In genomic region chr11:103171703-103172391, GRCm38 (mm10) we compare ENCODE assay signal across 8 mouse cellular contexts. TPM values are rescaled to one million over a fixed set of nuclear protein-coding genes. Genes with fewer than 3 reads are reported as not detected.
A peak's percentile ranks its signal among the peaks of the same experiment; 100 is the strongest.
DNase-seq lines count a peak whose midpoint lies in the region; ATAC-seq lines count a peak whose summit lies in the region.

No protein-coding gene starts in this region.

- peaks cover 19% of the 10 kb centered on the region for H3K4me1 ChIP-seq in kidney, embryonic 14.5 days (ENCODE audit: control insufficient read depth, insufficient read depth, low read length)

- no peaks in the 10 kb centered on the region for H3K9me3 ChIP-seq in kidney, embryonic 14.5 days (ENCODE audit: control insufficient read depth, low read length)

- 22% methylated on average over 9 of the region's 9 CpGs for WGBS in kidney, embryonic 14.5 days

- H3K27ac ChIP-seq in kidney, embryonic 14.5 days (ENCODE audit: low read depth, low read length): no peak overlapping the region

- DNase-seq in CD4-positive, CD25-positive, alpha-beta regulatory T cell, adult 2 months (ENCODE audit: low read depth, low spot score): peak; percentile 26
- peak; percentile 65 for DNase-seq in thymus, postnatal 14 days
- no peak for DNase-seq in thymus, postnatal 0 days (ENCODE audit: low spot score)
- DNase-seq in testis, postnatal 10 days (ENCODE audit: low spot score): no peak
- DNase-seq in layer of hippocampus, adult 8-10 months (ENCODE audit: low spot score in 2 of 2): no peak

- H3K4me3 ChIP-seq in kidney, embryonic 14.5 days (ENCODE audit: low read length): peak overlapping the region; percentile 63

- H3K36me3 ChIP-seq in kidney, embryonic 14.5 days (ENCODE audit: control insufficient read depth, insufficient read depth, low read length): no peaks in the 10 kb centered on the region

- peak overlapping the region; percentile 99 for H3K4me2 ChIP-seq in kidney, embryonic 14.5 days (replicated peaks; ENCODE audit: low read depth, low read length)

- no peak for ATAC-seq in CD4-positive, CD25-positive, alpha-beta regulatory T cell, adult 4 months
- no peak for ATAC-seq in kidney, embryonic 14.5 days (ENCODE audit: low FRiP score, low TSS enrichment)
- peak; percentile 9 for ATAC-seq in monocyte, adult 5-6 weeks (replicated peaks; ENCODE audit: insufficient number of reproducible peaks, low FRiP score, low TSS enrichment, poor library complexity, severe bottlenecking)

- H3K9ac ChIP-seq in kidney, embryonic 14.5 days (ENCODE audit: low read depth, low read length): no peak overlapping the region

- H3K27me3 ChIP-seq in kidney, embryonic 14.5 days (ENCODE audit: control insufficient read depth, insufficient read depth, low read length): peaks cover 36% of the 10 kb centered on the region

RNA-seq across cellular contexts. Expression of gene Fmnl1, which starts 0.9 kb away (rescaled TPM):
- 10 to 100 TPM; 54.2 to 69.6 TPM for polyA plus RNA-seq in CD4-positive, CD25-positive, alpha-beta regulatory T cell, adult 4 months (2017; shearing (Covaris generic))
- 56.9 and 59.8 TPM in 2 replicates for polyA plus RNA-seq in thymus, postnatal 0 days (2015; fragmentation: Nextera tagmentation; extraction: Ambion mirVana)
- polyA plus RNA-seq in kidney, embryonic 14.5 days (2014; fragmentation: Nextera tagmentation; extraction: Ambion mirVana): 1.1 and 4.0 TPM in 2 replicates
- total RNA-seq in monocyte, adult 5-6 weeks (2017): 189 to 455 TPM (median 252 TPM) in 3 replicates
- 100 to 1,000 TPM; 121 to 133 (median 125) TPM for total RNA-seq in layer of hippocampus, adult 8-10 months (2022)

RNA-seq across cellular contexts. Expression of gene 1700023F06Rik, which starts 36.5 kb away (rescaled TPM):
- polyA plus RNA-seq in CD4-positive, CD25-positive, alpha-beta regulatory T cell, adult 4 months (2017; shearing (Covaris generic)): not detected
- 0.56 and 0.93 TPM in 2 replicates for polyA plus RNA-seq in thymus, postnatal 0 days (2015; fragmentation: Nextera tagmentation; extraction: Ambion mirVana)
- 0.26 and 0.29 TPM in 2 replicates for polyA plus RNA-seq in kidney, embryonic 14.5 days (2014; fragmentation: Nextera tagmentation; extraction: Ambion mirVana)
- not detected in 3 replicates for total RNA-seq in monocyte, adult 5-6 weeks (2017)
- 1 to 10 TPM; 1.4 to 3.1 (median 2.2) TPM for total RNA-seq in layer of hippocampus, adult 8-10 months (2022)

RNA-seq across cellular contexts. Expression of gene Hexim2, which starts 39.6 kb away (rescaled TPM):
- 1 to 10 TPM; 2.3 to 4.5 TPM for polyA plus RNA-seq in CD4-positive, CD25-positive, alpha-beta regulatory T cell, adult 4 months (2017; shearing (Covaris generic))
- polyA plus RNA-seq in thymus, postnatal 0 days (2015; fragmentation: Nextera tagmentation; extraction: Ambion mirVana): 6.9 and 8.9 TPM in 2 replicates
- polyA plus RNA-seq in kidney, embryonic 14.5 days (2014; fragmentation: Nextera tagmentation; extraction: Ambion mirVana): 8.3 and 10.3 TPM in 2 replicates
- total RNA-seq in monocyte, adult 5-6 weeks (2017): 0.87 to 2.5 TPM in 2 of 3 replicates, not detected in the other
- total RNA-seq in layer of hippocampus, adult 8-10 months (2022): 10 to 100 TPM in 3 of 4 experiments, 1 to 10 TPM in 1; 9.4 to 15.1 (median 11.6) TPM

RNA-seq across cellular contexts. Expression of gene Spata32, which starts 46.4 kb away (rescaled TPM):
- not detected for polyA plus RNA-seq in CD4-positive, CD25-positive, alpha-beta regulatory T cell, adult 4 months (2017; shearing (Covaris generic))
- not detected in 2 replicates for polyA plus RNA-seq in thymus, postnatal 0 days (2015; fragmentation: Nextera tagmentation; extraction: Ambion mirVana)
- not detected in 2 replicates for polyA plus RNA-seq in kidney, embryonic 14.5 days (2014; fragmentation: Nextera tagmentation; extraction: Ambion mirVana)
- not detected in 3 replicates for total RNA-seq in monocyte, adult 5-6 weeks (2017)
- total RNA-seq in layer of hippocampus, adult 8-10 months (2022): 1 to 10 TPM; 1.4 to 3.0 (median 2.1) TPM

RNA-seq across cellular contexts. Expression of gene Hexim1, which starts 55.8 kb away (rescaled TPM):
- polyA plus RNA-seq in CD4-positive, CD25-positive, alpha-beta regulatory T cell, adult 4 months (2017; shearing (Covaris generic)): 1 to 10 TPM; 2.6 to 4.3 TPM
- polyA plus RNA-seq in thymus, postnatal 0 days (2015; fragmentation: Nextera tagmentation; extraction: Ambion mirVana): 4.9 and 5.9 TPM in 2 replicates
- 7.1 and 8.9 TPM in 2 replicates for polyA plus RNA-seq in kidney, embryonic 14.5 days (2014; fragmentation: Nextera tagmentation; extraction: Ambion mirVana)
- total RNA-seq in monocyte, adult 5-6 weeks (2017): 90.9 to 99.4 TPM (median 96.2 TPM) in 3 replicates
- total RNA-seq in layer of hippocampus, adult 8-10 months (2022): 10 to 100 TPM; 39.0 to 51.3 (median 45.9) TPM

Comparison
In these comparisons a context has a peak if more than half of its experiments do, and no peak if none do; other contexts are left out.
1. DNase-seq: peak in CD4-positive, CD25-positive, alpha-beta regulatory T cell, adult 2 months (single experiment) and thymus, postnatal 14 days (single experiment); none in thymus, postnatal 0 days (single experiment), testis, postnatal 10 days (single experiment) and layer of hippocampus, adult 8-10 months (0 of 2).
2. RNA of gene Fmnl1, which starts 0.9 kb away (polyA plus RNA-seq): 54.2 to 69.6 TPM in CD4-positive, CD25-positive, alpha-beta regulatory T cell, adult 4 months and 56.9 to 59.8 TPM in thymus, postnatal 0 days; 1.1 to 4.0 TPM in kidney, embryonic 14.5 days; every median in the first group is over 10 times any median in the second.